Mouse (Mus musculus) thymus, adult 18-20 months (tissue): Measurements from ENCODE around the gene Ubash3b.
A peak's percentile ranks its signal among the peaks of the same experiment; 100 is the strongest.

Source experiments
- DNase-seq, 2 experiments: peaks; one replicate each; pipeline ENCODE4 v3.0.0; 2022; ENCODE audit warnings: mixed read lengths in 2 of 2

Ubash3b gene

DNA sequence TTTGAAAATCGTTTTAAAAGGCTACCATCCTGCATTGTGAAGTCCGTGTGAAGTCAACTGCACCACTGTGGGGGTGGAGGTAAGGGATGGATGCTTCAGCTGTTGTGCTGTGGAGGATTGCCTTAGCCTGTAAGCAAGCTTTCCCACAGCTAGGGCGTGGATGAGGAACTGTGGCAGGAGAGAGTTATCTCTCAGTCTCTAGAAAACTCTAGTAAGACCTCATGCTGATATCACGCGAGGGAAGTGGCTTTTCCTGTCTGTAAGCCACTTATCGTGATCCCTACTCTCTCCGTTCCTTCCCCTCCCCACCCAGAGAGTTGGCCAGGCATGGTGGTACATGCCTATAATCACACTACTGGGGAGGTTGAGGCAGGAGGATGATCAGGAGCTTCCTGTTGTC is 112.2 kb downstream of the Ubash3b start:
- DNase-seq: no peak

DNA sequence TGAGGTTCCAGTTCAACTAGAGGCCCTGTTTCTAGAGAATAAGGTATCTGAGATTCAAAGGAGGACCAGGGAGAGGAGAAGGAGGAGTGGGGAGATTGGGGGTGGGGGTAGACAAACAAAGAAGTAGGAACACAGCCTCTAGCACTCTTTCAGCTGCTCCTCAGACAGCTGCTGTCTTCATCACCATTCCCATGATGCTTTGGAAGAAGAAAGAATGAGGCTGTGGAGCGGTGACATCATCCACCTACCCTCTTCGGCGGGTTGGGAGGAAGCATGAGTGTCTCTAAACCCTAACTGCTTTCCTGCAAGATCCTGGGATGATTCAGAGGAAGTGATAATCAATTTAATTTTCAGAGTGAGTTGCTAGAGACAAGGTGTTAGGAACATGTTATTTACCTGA is 112.7 kb downstream of the Ubash3b start:
- no peak for DNase-seq

DNA sequence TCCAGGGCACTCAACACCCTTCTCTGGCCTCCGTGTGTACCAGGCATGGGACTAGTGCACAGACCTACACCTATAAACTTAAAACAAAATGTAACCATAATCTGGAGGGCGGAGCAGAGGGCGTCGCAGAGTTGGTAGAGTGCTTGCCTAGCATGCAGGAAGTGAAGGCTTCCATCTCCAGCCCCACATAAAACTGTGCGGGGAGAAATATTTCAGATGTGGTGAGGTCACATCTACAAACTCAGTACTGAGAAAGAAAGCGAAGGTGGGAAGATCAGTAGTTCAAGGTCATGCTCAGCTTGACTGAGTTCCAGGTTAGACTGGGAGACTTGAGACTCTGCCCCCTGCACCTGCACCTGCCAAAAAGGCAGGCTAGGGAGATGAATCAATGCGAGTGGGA is 113.3 kb downstream of the Ubash3b start:
- DNase-seq: no peak

DNA sequence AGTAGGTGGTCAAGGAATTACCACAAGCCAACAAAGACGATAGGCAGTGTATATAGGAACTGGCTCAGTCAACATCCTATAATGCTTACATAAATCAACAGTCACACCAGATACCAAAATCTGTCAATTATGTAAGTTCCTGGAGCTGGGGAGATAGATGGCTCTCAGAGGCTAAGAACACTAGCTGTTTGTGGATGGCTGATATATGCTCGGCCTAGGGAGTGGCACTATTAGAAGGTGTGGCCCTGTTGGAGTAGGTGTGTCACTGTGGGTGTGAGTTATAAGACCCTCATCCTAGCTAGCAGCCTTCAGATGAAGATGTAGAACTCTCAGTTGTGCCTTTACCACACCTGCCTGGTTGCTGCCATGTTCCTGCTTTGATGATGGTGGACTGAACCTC is 113.8 kb downstream of the Ubash3b start:
- DNase-seq: no peak

DNA sequence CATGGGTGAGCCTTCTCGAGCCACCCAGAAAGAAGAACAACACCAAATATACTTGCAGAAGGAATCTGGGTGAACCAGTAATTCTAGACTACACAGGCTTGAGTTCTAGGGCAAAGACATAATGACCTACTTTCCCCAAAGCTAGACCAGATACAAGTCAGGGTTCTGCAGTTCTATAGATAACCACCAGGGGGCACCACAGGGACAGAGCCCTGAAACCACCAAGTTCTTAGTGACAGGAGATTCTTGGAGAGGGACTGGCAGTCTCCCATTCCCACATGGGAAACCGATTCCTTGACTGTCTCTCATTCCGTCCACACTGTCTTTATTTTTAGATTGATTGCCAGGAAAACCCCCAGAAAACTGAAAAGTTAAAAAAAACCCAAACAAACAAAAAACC is 116.9 kb downstream of the Ubash3b start:
- peak; percentile 40 to 63 for DNase-seq

DNA sequence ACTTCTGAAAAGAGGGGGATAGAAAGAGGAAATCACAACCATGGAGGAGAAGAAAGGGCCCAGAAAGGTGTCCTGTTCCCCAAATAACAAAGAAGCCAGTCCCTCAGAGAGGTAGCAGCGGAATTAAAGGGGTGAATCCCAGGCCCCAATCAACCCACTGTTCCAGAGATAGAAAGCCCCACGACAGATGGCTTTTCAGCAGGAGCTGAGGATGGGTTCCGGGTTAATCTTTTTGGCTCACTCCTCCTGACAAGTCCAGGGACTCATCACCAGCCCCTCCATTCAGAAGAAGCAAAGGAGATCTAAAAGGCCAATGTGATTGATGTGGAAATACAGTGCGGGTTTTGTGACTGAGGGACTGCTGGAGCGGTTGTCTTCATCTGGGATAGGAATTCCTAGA is 117.9 kb downstream of the Ubash3b start:
- DNase-seq: no peak

DNA sequence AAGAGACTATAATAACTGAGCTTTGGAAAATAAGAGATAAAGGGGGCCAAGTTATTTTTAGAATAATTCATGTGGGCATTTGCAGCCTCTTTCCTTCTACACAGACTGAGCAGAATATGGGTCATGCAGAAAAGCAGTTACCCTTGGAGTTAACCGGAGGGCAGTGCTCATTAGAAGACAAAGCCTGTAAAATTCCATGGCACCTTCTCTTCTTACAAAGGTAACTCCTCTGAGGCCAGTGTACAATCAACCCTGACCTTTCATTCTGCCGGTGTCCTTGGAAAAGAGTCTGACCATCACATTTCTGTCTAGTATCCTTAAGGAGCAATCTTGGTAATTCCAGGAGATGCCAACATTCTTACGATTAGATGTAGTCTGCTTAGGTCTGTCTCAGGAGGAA is 120.1 kb downstream of the Ubash3b start:
- no peak for DNase-seq

DNA sequence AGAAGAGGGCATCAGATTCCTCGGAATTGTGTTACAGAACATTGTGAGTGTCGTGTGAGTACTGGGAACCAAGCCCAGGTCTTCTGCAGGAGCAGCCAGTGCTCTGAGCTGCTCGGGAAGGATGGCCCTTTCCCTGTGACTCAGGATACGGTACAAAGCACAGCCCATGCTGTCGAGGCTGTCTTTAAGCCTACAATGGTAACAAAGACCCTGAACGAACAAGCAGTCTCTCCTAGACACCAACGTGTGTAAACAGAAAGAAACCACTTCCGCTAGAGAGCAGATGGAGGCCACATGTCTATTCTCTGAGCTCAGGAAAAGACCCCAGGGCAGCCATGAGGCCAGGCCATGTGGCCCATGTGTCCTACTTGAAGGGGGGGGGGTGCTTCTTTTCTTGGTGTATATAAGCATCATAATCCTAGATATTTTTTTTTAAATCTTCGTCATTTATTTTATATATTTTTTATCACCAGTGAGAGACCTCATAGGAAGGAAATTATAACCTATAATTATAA is 123.3 kb downstream of the Ubash3b start:
- no peak for DNase-seq

DNA sequence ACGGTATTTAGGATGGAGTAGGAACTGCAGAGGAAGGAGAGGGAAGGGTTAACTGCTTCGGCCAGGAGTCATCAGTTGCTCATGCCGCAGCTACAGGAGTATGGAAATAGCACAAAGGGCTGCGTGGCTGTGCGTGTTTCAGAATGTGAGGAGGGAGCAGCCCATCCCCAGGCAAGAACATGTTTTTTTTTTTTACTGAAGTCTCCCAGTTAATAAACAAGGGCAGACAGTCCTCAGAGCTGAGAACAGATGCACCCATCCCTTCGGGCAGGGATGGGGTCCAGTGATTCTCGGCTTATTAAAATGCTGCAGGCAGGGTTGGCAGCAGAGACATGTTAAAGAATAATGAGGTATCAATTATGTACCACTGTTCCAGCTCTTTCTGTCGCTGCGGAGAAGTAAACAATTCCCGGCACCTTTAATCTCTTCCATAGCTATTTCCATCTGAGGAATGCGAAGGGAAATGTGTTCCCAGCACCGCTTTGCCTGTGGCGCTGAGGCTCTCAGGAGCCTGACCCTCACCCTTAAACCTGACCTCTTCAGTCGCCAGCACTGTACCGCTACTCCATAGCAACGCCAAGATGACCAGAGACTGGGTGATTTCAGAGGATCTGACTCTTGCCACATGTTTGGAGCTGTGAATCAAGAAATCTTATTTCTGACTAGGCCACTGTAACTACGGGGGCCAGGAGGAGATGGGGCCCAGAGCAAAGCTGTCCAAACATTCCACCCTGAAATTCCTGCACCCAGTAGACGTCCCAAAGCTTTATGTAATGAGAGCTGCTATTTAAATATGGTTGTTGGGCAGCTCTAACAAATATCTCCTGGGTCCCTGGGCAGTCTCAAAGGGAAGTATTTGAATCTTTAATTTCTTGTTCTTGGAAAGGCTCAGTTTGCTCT is 129.7 kb downstream of the Ubash3b start:
- no peak for DNase-seq

DNA sequence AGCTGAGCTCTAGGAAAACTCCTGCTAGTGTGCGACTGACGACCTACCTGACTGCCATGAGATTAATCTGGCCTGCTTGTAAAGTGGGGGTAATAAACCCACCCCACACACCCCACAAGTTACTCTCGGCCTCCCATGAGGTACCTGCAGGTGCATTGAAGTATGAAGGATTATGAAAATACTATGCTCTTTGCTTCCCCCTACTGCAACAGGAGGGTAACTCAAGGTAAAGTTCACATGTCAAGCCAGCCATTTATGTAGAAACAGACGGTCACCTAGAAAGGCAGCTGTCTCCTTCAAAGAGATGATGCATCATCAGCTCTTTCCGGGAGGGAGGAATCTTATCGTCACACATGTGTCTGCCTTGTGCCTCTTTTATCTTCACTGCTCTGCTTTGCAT is 131.7 kb downstream of the Ubash3b start:
- DNase-seq: no peak

DNA sequence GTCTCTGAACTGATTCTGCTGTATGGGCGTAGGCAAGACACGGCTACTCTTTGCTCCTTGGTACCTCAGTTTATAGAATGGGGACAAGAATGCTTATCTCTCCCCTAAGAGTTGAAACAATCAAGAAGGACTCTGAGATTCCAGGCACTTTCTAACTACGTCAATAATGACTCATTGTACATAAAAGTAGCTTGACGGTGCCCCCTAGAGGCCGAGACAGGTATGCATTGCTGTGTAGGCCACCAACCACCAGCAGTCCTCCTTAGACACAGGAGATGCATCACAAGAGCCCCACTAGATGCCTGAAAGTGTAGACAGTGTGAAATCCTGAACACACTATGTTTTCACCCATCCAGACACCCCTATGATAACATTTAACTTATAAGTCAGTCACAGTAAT is 133.0 kb downstream of the Ubash3b start:
- DNase-seq: peak in 1 of 2 experiments; percentile 18

DNA sequence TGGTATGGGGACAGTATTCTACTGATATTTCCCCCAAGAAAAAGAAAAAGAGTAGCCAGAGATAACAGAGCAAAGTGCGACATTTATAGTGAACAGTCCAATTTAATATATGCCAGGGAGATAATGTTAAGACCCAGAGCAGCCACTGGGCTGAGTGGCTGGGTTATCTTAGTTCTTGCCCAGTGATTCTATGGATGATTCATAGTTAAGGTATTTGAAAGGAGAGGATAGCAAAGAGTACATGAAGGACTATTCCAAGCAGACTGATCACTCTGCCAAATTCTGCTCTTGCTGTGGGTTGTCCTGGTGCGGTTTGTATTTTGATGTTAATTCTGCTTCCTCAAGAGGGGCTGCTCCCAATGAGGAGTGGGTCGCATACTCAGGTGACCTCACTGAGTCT is 139.8 kb downstream of the Ubash3b start:
- no peak for DNase-seq

DNA sequence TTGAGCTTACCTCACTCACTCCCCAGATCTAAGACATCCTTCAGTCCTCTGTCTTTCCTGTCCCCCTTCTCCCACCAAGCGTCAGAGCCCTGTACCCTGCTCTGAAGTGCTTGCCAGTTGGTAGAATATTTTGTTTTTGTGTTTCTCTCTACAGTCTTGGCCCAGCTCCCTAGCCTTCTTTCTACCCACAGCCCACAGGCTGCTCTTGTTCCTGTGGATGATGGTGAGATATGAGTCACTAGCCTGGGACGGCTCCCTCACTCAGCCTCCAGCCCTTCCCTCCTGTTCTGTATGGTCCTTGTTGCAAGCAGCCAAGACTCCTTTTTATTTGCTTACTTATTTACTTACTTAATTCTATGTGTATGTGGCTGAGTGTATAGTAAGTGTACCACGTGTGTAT is 141.0 kb downstream of the Ubash3b start:
- no peak for DNase-seq

DNA sequence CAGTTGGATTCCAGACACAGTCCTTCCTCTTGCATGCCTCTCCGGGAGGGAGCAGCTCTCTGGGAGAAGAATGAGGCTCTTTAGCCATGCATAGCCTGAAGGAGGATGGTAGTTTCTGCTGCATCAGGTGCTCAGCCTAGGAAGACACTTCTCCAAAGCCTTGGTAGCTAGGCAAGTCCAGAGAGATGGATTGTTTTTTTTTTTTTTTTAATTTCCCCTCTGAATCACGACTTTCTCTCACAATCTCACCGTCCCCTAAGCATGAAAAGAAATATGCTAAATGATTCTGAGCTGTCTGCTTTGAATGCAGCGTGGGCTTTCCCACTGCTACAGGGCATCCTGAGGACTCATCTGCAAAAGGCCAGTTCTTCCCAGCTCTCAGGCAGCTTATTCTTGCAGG is 147.0 kb downstream of the Ubash3b start:
- no peak for DNase-seq

DNA sequence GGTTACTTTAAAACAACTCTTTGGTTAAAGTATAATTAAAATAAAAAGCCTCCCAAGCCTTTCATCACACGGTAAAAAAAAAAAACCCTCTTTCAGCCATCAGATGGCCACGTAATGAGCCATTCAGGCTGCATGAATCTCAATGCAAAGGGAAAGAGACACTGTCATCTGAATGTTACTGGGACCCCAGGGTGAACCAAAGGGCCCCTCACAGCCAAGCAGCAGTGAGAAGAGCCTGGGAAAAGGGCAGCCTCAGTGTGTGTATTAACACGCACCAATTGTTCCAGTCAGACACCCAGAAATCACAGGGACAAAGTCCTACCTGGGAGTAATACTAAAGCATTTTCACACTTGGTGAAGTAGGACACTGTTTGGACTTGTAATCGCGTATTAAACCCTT is 149.0 kb downstream of the Ubash3b start:
- no peak for DNase-seq

DNA sequence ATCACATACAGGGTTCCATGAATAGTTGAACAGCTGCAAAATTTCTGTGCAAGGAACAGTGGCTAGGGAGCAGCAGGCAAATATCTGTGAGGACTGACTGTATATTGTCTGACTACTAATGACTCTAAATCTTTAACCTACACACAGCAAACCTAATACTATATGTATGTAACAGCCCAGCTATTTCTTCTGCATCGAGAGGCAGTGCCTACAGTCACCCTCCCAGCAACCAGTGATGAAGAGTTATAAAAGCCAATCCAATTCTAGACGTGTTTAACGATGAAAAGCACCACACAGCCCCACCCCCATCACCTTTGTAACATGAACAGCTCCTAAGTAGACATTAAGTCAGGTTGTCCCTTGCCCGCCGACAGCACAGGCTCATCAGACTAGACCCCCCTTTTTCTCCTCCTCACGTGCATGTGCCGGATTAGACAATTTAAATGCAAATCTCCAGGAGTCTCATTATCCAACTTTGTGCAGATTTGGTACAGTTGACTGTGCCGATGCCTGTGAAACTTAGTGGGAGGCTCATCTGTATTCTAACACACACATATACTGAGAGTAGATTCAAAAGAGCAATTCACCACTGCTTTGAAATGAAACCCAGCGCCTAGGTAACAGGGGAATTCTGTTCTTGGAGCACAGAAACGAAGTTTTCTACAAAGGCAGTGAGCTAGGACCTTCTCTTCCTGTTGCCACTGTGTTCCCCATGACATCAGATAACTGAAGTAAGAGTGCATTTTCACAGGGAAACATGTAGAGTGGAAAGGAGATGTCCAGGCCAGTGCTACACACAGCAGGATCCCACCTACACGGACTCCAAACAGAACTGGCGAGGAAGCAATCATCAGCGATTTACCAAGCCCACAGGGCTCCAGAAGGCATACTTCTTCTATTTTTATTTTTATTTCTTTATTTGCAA is 149.7 kb downstream of the Ubash3b start:
- DNase-seq: no peak

DNA sequence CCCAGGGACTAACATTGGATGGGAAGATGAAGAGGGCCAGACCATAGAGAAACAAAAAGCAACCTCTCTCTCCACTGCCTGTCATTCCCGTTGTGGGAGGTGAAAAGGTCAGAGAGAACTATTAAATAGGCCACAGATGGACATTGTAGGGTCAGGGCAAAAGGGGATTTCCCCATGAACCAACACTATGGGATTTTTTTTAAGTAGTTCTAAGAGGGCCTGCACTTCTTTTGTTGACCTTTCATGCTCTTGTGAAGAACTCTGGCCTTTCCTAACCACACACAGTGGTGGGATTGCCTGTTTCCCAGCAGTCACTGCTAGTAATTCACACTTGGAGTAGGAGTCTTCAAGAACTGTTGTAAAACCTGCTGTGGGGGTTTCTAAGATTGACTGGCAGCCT is 153.7 kb downstream of the Ubash3b start:
- DNase-seq: no peak

DNA sequence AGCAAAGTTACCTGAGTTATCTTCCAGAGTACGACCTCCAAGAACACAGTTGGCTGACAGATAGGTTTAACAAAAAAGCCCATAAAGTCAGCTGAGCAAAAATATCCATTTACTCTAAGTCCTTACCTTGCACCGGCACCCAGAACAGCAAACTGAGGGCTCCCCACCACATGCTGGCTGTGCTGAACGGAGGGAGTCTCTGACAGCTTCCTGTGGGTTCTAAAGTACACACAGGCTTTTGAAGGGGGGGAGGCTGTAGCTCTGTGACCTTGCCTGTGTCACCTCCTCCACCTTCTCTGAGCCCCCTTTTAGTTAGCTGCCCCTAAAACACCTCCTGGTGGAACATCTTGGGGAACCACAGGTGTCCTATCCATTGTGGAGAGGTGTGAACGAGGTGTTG is 157.1 kb downstream of the Ubash3b start, which contains the start of gene Crtam:
TSS of gene Crtam (minus strand) at position 214 of the 400 bp plus-strand sequence.
- DNase-seq: peak in 1 of 2 experiments; percentile 9

DNA sequence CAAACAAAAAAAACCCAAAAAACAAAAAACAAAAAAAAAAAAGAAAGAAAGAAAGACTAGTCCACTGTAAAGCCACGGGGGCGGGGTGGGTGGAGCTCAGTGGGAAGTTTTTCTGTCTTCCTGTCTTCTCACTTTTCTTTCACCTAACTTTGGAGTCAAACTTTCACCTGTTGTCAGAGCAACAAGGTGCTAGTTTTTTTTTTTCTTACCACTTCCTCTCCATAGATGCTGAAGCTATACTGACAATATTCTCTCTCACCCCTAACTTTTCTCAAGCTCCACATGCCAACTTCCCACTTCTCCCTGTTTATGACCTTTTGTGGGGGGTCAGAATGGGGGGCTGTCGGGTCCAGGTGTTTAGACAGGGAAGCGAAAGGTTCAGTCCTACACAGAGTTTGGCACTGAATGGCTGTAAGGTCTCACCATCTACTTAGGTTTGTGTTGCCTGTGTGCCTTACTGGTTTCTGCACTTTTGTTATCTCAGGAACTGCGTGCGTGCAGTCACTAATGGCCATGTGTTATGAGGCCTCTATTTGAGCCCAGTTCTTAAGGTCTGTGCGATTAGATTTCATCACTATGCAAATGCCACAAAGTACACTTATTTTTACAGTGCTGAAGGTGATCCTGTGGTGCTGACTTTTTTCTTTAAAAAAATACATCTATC is 164.2 kb downstream of the Ubash3b start:
- no peak for DNase-seq

DNA sequence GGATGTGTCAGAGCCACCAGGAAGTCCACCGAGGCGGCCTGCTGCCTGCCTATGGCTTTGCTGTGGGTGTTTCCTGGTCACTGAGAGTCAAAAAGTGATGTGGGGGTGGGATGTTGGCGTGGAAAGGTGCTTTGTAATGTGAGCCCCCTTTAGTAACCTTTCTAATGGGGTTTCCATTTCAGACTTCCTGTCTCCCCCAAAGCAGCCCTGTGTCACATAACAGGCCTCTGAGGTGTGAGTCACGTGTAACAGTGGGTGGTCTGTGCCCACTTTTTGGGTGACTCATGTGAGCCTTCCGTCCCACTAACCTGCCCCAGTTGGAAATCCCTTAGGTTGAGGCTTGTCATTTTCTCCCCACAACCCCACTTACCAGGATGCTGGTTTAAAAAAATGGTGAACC is 167.4 kb downstream of the Ubash3b start:
- no peak for DNase-seq

DNA sequence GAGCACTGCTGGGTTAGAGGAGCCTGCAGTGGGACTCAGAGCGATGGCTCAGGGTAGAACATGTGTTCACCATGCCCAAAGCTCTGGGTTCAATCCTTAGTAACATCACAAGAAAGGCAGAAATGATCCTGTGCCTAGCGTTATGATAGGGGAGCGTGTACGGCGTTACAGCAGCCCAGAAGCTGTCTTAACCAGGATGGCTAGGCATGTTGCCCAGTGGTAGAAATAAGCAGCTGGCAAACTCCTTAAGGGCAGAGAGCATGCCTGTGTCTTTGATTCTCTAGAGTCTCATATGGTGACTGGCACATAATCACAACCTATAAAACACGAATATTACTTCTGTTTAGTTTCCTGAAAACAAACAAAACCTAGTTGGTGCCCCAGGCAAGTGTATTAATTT is 170.0 kb downstream of the Ubash3b start:
- no peak for DNase-seq

DNA sequence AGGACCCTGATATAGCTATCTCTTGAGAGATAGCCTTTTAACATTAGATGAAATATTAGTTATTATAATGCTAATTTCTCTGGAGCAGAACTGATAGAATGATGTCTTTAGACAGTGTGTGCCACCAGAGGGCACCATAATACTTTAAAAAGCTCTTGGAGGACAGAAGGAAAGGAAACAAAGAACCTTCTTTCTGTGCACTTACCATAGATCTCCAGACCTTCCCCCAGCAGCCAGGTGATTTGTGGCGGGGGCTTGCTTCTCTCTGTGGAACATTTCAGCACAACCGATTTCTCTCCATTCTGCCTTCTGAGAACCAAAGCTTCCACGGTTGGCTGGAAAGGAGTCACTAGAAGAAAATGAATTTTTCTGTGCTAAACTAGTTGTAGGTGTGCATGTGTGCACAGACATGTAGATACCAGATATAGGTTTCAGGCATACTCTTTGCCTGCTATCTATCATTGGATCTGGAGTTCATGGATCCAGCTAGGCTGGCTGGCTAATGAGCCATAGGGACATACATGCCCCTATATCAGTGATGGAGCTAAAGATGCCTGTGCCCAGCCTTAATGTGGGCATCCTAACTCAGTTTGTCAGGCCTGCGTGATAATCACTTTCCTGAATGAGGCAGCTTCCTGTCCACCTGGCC is 171.4 kb downstream of the Ubash3b start:
- no peak for DNase-seq
